Mouse (Mus musculus): ENCODE measurements around the gene Lefty1.

GRCm38 (mm10) chr1:180957989-180958388 lies 23.2 kb downstream of the Lefty1 start:
- TF ChIP-seq CTCF (IDR thresholded peaks at IDR 0.05; ENCODE audit: low read depth), result no peak
- no peak for TF ChIP-seq EP300 (optimal IDR thresholded peaks at IDR 0.05)
